In genomic region chr19:29887476-29887875, GRCm38 (mm10) we compare ENCODE assay signal across 21 mouse cellular contexts. TPM values are rescaled to one million over a fixed set of nuclear protein-coding genes. Genes with fewer than 3 reads are reported as not detected.
"Had no signal": no experiment of that assay in that cellular context is flagged by ENCODE, and none has a peak within 500 bp of the region (broad histone marks: within the 10 kb centered on the region; RNA-seq: fewer than 3 reads in every experiment).

No protein-coding gene starts in this region.

- DNase-seq: gastrocnemius, postnatal 14 days; gastrocnemius, postnatal 36 days; heart, adult 2 months; heart, postnatal 14 days; kidney, adult 11 months; kidney, adult 2 months; kidney, adult 9 months; kidney, postnatal 14 days; kidney, postnatal 36 days; liver; liver, embryonic 13.5 days had no signal

- H3K4me3 ChIP-seq: heart, adult 2 months; heart, embryonic 13.5 days; heart, embryonic 15.5 days; hindbrain, embryonic 13.5 days; hindbrain, embryonic 15.5 days; kidney, embryonic 15.5 days; left cerebral cortex, adult 2 months; limb, embryonic 10.5 days; limb, embryonic 12.5 days; liver, embryonic 13.5 days; liver, embryonic 15.5 days had no signal

- H3K36me3 ChIP-seq: heart, embryonic 13.5 days; heart, embryonic 15.5 days; hindbrain, embryonic 13.5 days; hindbrain, embryonic 15.5 days; kidney, embryonic 15.5 days; limb, embryonic 10.5 days; limb, embryonic 12.5 days; liver, embryonic 13.5 days; liver, embryonic 15.5 days had no signal

- H3K27me3 ChIP-seq: heart, embryonic 13.5 days; heart, embryonic 15.5 days; hindbrain, embryonic 13.5 days; hindbrain, embryonic 15.5 days; kidney, embryonic 15.5 days; limb, embryonic 12.5 days; liver, embryonic 13.5 days; liver, embryonic 15.5 days had no signal

RNA-seq across cellular contexts. Expression of gene Il33, which starts 37.4 kb away (rescaled TPM):
- total RNA-seq: hematopoietic stem cell, adult 5-6 weeks had no signal
